ENCODE assay signal across 12 mouse cellular contexts in genomic region chr3:65904711-65905110, GRCm38 (mm10). TPM values are rescaled to one million over a fixed set of nuclear protein-coding genes. Genes with fewer than 3 reads are reported as not detected.
DNase-seq lines count a peak whose midpoint lies in the region; ATAC-seq and TF ChIP-seq lines count a peak whose summit lies in the region.
"Had no signal": no experiment of that assay in that cellular context is flagged by ENCODE, and none has a peak within 500 bp of the region (broad histone marks: within the 10 kb centered on the region; RNA-seq: fewer than 3 reads in every experiment).

No protein-coding gene starts in this region.

- POLR2A ChIA-PET in Patski (lab: Charles Lee): interaction anchor here (1.1 to 1.3 kb wide), 3 partner anchors 18 to 33 kb away, joined by 3 to 7 read pairs (median 4); no protein-coding TSS in a partner anchor

- H3K9ac ChIP-seq in liver, embryonic 12.5 days: no peak overlapping the region
- H3K9ac ChIP-seq in embryonic facial prominence, embryonic 14.5 days (ENCODE audit: low read depth, low read length): no peak overlapping the region
- H3K9ac ChIP-seq in limb, embryonic 14.5 days (ENCODE audit: low read depth, low read length, severe bottlenecking): no peak overlapping the region
- H3K9ac ChIP-seq: liver, embryonic 13.5 days had no signal

- 24% methylated on average over 6 of the region's 6 CpGs for WGBS in liver, embryonic 12.5 days (ENCODE audit: insufficient replicate concordance)
- WGBS in embryonic facial prominence, embryonic 14.5 days: 9% methylated on average over 6 of the region's 6 CpGs
- WGBS in limb, embryonic 14.5 days: 17% methylated on average over 6 of the region's 6 CpGs

- H3K9me3 ChIP-seq in liver, embryonic 12.5 days (replicated peaks): no peaks in the 10 kb centered on the region
- H3K9me3 ChIP-seq in embryonic facial prominence, embryonic 14.5 days (ENCODE audit: control insufficient read depth, low read length): no peaks in the 10 kb centered on the region
- no peaks in the 10 kb centered on the region for H3K9me3 ChIP-seq in limb, embryonic 14.5 days (ENCODE audit: control insufficient read depth, low read length)
- H3K9me3 ChIP-seq: liver, embryonic 13.5 days had no signal

- no peak for DNase-seq in liver
- DNase-seq in Patski (ENCODE audit: low read depth, low spot score): peak; percentile 88
- peak; percentile 66 for DNase-seq in embryonic facial prominence, embryonic 14.5 days (ENCODE audit: low spot score)
- no peak for DNase-seq in limb, embryonic 14.5 days (ENCODE audit: low spot score)
- no peak for DNase-seq in spleen, postnatal 14 days (ENCODE audit: low spot score in 2 of 2)
- no peak for DNase-seq in spleen, adult 12 weeks (ENCODE audit: low spot score)
- no peak for DNase-seq in layer of hippocampus, adult 18-20 months (ENCODE audit: low spot score in 2 of 2)
- DNase-seq: cerebellum, adult 2 months; kidney, adult 11 months; liver, embryonic 13.5 days; right cerebral cortex, postnatal 14 days had no signal

- no peak overlapping the region for H3K4me2 ChIP-seq in liver, embryonic 12.5 days
- H3K4me2 ChIP-seq in embryonic facial prominence, embryonic 14.5 days (ENCODE audit: low read depth, low read length): no peak overlapping the region
- H3K4me2 ChIP-seq in limb, embryonic 14.5 days (replicated peaks; ENCODE audit: low read depth, low read length, severe bottlenecking): no peak overlapping the region
- H3K4me2 ChIP-seq: liver, embryonic 13.5 days had no signal

- ATAC-seq in liver, embryonic 12.5 days: peak; percentile 21; the same call in 1 of the 2 replicates
- peak; percentile 90 for ATAC-seq in Patski
- peak; percentile 50; the same call in 1 of the 2 replicates for ATAC-seq in embryonic facial prominence, embryonic 14.5 days (ENCODE audit: low read depth)
- no peak for ATAC-seq in limb, embryonic 14.5 days (ENCODE audit: low FRiP score, low read depth)

- no peak for TF ChIP-seq CTCF in Patski (IDR thresholded peaks at IDR 0.05)

- no peak for TF ChIP-seq POLR2A in limb, embryonic 14.5 days (IDR thresholded peaks at IDR 0.05; ENCODE audit: borderline replicate concordance, extremely low read depth, insufficient read depth, insufficient read length)

- CTCF ChIA-PET in Patski (lab: Charles Lee): interaction anchor here (0.8 to 2.5 kb wide), 9 partner anchors 11 to 278 kb away, joined by 3 to 9 read pairs (median 4); no protein-coding TSS in a partner anchor

- H3K27me3 ChIP-seq in liver, embryonic 12.5 days (replicated peaks): 0 out of 2 replicates have a peak, but pooled peaks cover 5% of the 10 kb centered on the region
- no peaks in the 10 kb centered on the region for H3K27me3 ChIP-seq in Patski
- no peaks in the 10 kb centered on the region for H3K27me3 ChIP-seq in embryonic facial prominence, embryonic 14.5 days (replicated peaks; ENCODE audit: control insufficient read depth, insufficient read depth, low read length)
- H3K27me3 ChIP-seq in limb, embryonic 14.5 days (ENCODE audit: control insufficient read depth, insufficient read depth, low read length): no peaks in the 10 kb centered on the region
- H3K27me3 ChIP-seq: liver, embryonic 13.5 days had no signal

- no peak overlapping the region for H3K4me3 ChIP-seq in liver, embryonic 12.5 days
- no peak overlapping the region for H3K4me3 ChIP-seq in embryonic facial prominence, embryonic 14.5 days (ENCODE audit: low read depth, low read length)
- H3K4me3 ChIP-seq in limb, embryonic 14.5 days (replicated peaks; ENCODE audit: low read length): no peak overlapping the region
- H3K4me3 ChIP-seq: liver, embryonic 13.5 days had no signal

- H3K4me1 ChIP-seq in liver, embryonic 12.5 days: peaks cover 5% of the 10 kb centered on the region
- H3K4me1 ChIP-seq in embryonic facial prominence, embryonic 14.5 days (ENCODE audit: control insufficient read depth, insufficient read depth, low read length): peaks cover 15% of the 10 kb centered on the region; the same call in 1 of the 2 replicates
- H3K4me1 ChIP-seq in limb, embryonic 14.5 days (ENCODE audit: control insufficient read depth, insufficient read depth, low read length): peaks cover 22% of the 10 kb centered on the region

- in situ Hi-C loops in Patski (cut with MboI; ENCODE audit: low pct_unique_long_range_greater_than_20kb): no loop called here

- H3K27ac ChIP-seq in liver, embryonic 12.5 days: no peak overlapping the region
- H3K27ac ChIP-seq in embryonic facial prominence, embryonic 14.5 days (replicated peaks; ENCODE audit: low read depth, low read length): peak overlapping the region; percentile 42; the same call in 1 of the 2 replicates
- H3K27ac ChIP-seq in limb, embryonic 14.5 days (replicated peaks; ENCODE audit: low read depth, low read length): 0 out of 2 replicates have a peak overlapping the region, but pooled peaks have one; percentile 3
- H3K27ac ChIP-seq: liver, embryonic 13.5 days had no signal

- no peaks in the 10 kb centered on the region for H3K36me3 ChIP-seq in liver, embryonic 12.5 days
- no peaks in the 10 kb centered on the region for H3K36me3 ChIP-seq in embryonic facial prominence, embryonic 14.5 days (ENCODE audit: control insufficient read depth, insufficient read depth, low read length)
- H3K36me3 ChIP-seq in limb, embryonic 14.5 days (ENCODE audit: control insufficient read depth, insufficient read depth, low read length): no peaks in the 10 kb centered on the region
- H3K36me3 ChIP-seq: liver, embryonic 13.5 days had no signal

RNA-seq across cellular contexts. Expression of gene Ccnl1, which starts 53.3 kb away (rescaled TPM):
- polyA plus RNA-seq in liver, embryonic 12.5 days (2016; fragmentation: Nextera tagmentation; extraction: Ambion mirVana): 74.5 and 74.8 TPM in 2 replicates
- polyA plus RNA-seq in Patski (2021): 92.3 TPM
- 101 and 105 TPM in 2 replicates for polyA plus RNA-seq in embryonic facial prominence, embryonic 14.5 days (2014; fragmentation: Nextera tagmentation; extraction: Ambion mirVana)
- polyA plus RNA-seq in limb, embryonic 14.5 days (2012; rRNA removed): 122 and 137 TPM in 2 replicates
- 127 and 135 TPM in 2 replicates for polyA plus RNA-seq in limb, embryonic 14.5 days (2014; fragmentation: Nextera tagmentation; extraction: Ambion mirVana)
- total RNA-seq in layer of hippocampus, adult 18-20 months (2021): 10 to 100 TPM; 52.5 to 57.8 TPM

Comparison
In these comparisons a context has a peak if more than half of its experiments do, and no peak if none do; other contexts are left out.
1. DNase-seq: peak in Patski (single experiment) and embryonic facial prominence, embryonic 14.5 days (single experiment); none in liver (single experiment), limb, embryonic 14.5 days (single experiment), spleen, postnatal 14 days (0 of 2), spleen, adult 12 weeks (single experiment) and layer of hippocampus, adult 18-20 months (0 of 2).